Mouse (Mus musculus): Measurements from ENCODE around the gene Grk2. TPM values are rescaled to one million over a fixed set of nuclear protein-coding genes. Genes with fewer than 3 reads are reported as not detected.

The Grk2 gene
- polyA plus RNA-seq, 1 experiment: 56.3 TPM

GRCm38 (mm10) chr19:4305491-4306189 is 382 bp downstream of the Grk2 start:
- H3K4me3 ChIP-seq: peak overlapping the region; percentile 43
- TF ChIP-seq POLR2A (IDR thresholded peaks at IDR 0.05; ENCODE audit: insufficient read length, low read depth): peak; percentile 4
- no peak for TF ChIP-seq MAX (IDR thresholded peaks at IDR 0.05; ENCODE audit: low read depth)
- no peaks in the 10 kb centered on the region for H3K36me3 ChIP-seq (ENCODE audit: control insufficient read depth, insufficient read depth)
- peak overlapping the region; percentile 46 for H3ac ChIP-seq (ENCODE audit: control insufficient read depth, insufficient read length)
- peaks cover 46% of the 10 kb centered on the region for H3K79me2 ChIP-seq (ENCODE audit: control insufficient read depth, insufficient read depth)
- peak overlapping the region; percentile 80 for H3K4me2 ChIP-seq (ENCODE audit: low read depth)
- no peaks in the 10 kb centered on the region for H3K27me3 ChIP-seq (ENCODE audit: control insufficient read depth, insufficient read depth, insufficient read length)

- Histone ChIP-seq H3K4me3 (peak overlapping the region; percentile 43), H3ac (ENCODE audit: control insufficient read depth, insufficient read length) (peak overlapping the region; percentile 46), H3K36me3 (ENCODE audit: control insufficient read depth, insufficient read depth) (no peaks in the 10 kb centered on the region), H3K79me2 (ENCODE audit: control insufficient read depth, insufficient read depth) (peaks cover 46% of the 10 kb centered on the region), H3K4me2 (ENCODE audit: low read depth) (peak overlapping the region; percentile 80), H3K27me3 (ENCODE audit: control insufficient read depth, insufficient read depth, insufficient read length) (no peaks in the 10 kb centered on the region)
- TF ChIP-seq POLR2AphosphoS2 (IDR thresholded peaks at IDR 0.05; ENCODE audit: insufficient read length, low read depth): no peak
- no peak for TF ChIP-seq REST (IDR thresholded peaks at IDR 0.05; ENCODE audit: insufficient read depth, insufficient read length)
- no peak for TF ChIP-seq USF1 (IDR thresholded peaks at IDR 0.05; ENCODE audit: low read depth)
- TF ChIP-seq POLR2A (IDR thresholded peaks at IDR 0.05; ENCODE audit: insufficient read length, low read depth): no peak
- TF ChIP-seq MYOD1 (IDR thresholded peaks at IDR 0.05; ENCODE audit: control insufficient read depth in 1 of 3, insufficient read length in 2 of 3, low read depth in 2 of 3): no peak
- TF ChIP-seq MYOG (IDR thresholded peaks at IDR 0.05; ENCODE audit: control insufficient read depth in 1 of 3, insufficient read depth in 1 of 3, insufficient read length in 2 of 3, low read depth in 2 of 3): no peak
- TF ChIP-seq MAX (IDR thresholded peaks at IDR 0.05; ENCODE audit: low read depth): no peak
- TF ChIP-seq SRF (IDR thresholded peaks at IDR 0.05; ENCODE audit: control insufficient read depth, insufficient read length, low read depth): no peak
- no peak for TF ChIP-seq E2F4 (IDR thresholded peaks at IDR 0.05; ENCODE audit: insufficient read depth)
- no peak for TF ChIP-seq CEBPB (IDR thresholded peaks at IDR 0.05; ENCODE audit: insufficient read depth, poor library complexity, severe bottlenecking)
- TF ChIP-seq TCF12 (IDR thresholded peaks at IDR 0.05; ENCODE audit: insufficient read depth, poor library complexity, severe bottlenecking): no peak
- no peak for TF ChIP-seq TCF3 (IDR thresholded peaks at IDR 0.05; ENCODE audit: insufficient read length, low read depth)
Measured at GRCm38 (mm10) chr19:4304871-4305321, 1.1 kb downstream of the Grk2 start.

DNA sequence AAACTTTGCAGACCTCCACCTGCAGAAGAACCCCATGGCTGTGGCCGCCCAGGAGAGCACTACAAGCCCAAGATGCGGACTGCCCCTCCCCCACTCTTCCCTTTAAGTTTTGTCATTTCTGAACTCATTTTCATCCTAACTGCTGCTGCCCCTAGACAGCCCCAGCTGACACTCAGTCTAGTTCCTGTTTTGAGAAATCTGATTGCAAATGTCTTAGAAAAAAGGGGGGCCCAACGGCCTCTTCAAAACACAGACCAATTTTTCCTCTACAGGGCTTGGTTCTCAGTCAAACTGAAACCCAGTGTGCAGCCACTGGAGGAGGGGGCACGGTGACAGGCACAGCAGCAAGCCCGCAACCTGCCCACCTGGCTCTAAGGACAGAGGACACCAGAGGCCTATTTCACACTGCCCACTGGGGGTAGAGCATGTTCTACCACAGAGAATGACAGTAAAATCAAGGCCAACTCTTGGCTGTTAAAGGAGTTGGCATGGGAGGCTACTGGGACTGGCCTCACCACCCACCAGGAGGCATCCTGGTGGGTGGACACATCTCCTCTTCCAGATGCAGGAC is 1.7 kb downstream of the Grk2 start:
- Histone ChIP-seq H3K27me3 (ENCODE audit: control insufficient read depth, insufficient read depth, insufficient read length) (no peaks in the 10 kb centered on the region), H3K4me3 (peak overlapping the region; percentile 43), H3K36me3 (ENCODE audit: control insufficient read depth, insufficient read depth) (no peaks in the 10 kb centered on the region), H3K4me2 (ENCODE audit: low read depth) (peak overlapping the region; percentile 80), H3K79me2 (ENCODE audit: control insufficient read depth, insufficient read depth) (peaks cover 46% of the 10 kb centered on the region), H3ac (ENCODE audit: control insufficient read depth, insufficient read length) (no peak overlapping the region)
- TF ChIP-seq CEBPB (IDR thresholded peaks at IDR 0.05; ENCODE audit: insufficient read depth, poor library complexity, severe bottlenecking) (no peak), TCF12 (IDR thresholded peaks at IDR 0.05; ENCODE audit: insufficient read depth, poor library complexity, severe bottlenecking) (no peak)

DNA sequence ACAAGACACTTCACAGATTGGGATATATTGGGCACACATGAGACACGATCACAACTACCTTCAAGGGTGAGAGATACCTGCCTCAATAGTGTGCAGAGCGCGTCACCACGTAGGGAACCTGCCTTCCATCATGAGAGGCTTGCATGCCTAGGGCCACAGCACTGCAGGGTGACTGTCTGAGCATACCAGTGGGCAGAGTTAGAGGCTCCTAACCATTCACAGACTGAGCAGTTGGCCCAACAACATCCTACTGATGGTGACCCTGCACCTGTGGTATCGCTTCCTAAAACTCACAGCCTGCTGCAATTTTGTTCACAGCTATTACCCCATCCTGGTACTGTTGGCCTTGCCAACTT is 2.4 kb downstream of the Grk2 start:
- H3K36me3 ChIP-seq (ENCODE audit: control insufficient read depth, insufficient read depth): no peaks in the 10 kb centered on the region
- H3K27me3 ChIP-seq (ENCODE audit: control insufficient read depth, insufficient read depth, insufficient read length): no peaks in the 10 kb centered on the region
- no peak overlapping the region for H3K4me2 ChIP-seq (ENCODE audit: low read depth)
- no peak overlapping the region for H3ac ChIP-seq (ENCODE audit: control insufficient read depth, insufficient read length)
- no peak overlapping the region for H3K4me3 ChIP-seq
- peaks cover 52% of the 10 kb centered on the region for H3K79me2 ChIP-seq (ENCODE audit: control insufficient read depth, insufficient read depth)
- TF ChIP-seq E2F4 (IDR thresholded peaks at IDR 0.05; ENCODE audit: insufficient read depth) (no peak), USF1 (IDR thresholded peaks at IDR 0.05; ENCODE audit: low read depth) (no peak), TCF12 (IDR thresholded peaks at IDR 0.05; ENCODE audit: insufficient read depth, poor library complexity, severe bottlenecking) (no peak), MYOD1 (IDR thresholded peaks at IDR 0.05; ENCODE audit: control insufficient read depth in 1 of 3, insufficient read length in 2 of 3, low read depth in 2 of 3) (no peak), MYOG (IDR thresholded peaks at IDR 0.05; ENCODE audit: control insufficient read depth in 1 of 3, insufficient read depth in 1 of 3, insufficient read length in 2 of 3, low read depth in 2 of 3) (no peak), REST (IDR thresholded peaks at IDR 0.05; ENCODE audit: insufficient read depth, insufficient read length) (no peak), CEBPB (IDR thresholded peaks at IDR 0.05; ENCODE audit: insufficient read depth, poor library complexity, severe bottlenecking) (no peak), POLR2A (IDR thresholded peaks at IDR 0.05; ENCODE audit: insufficient read length, low read depth) (no peak), SRF (IDR thresholded peaks at IDR 0.05; ENCODE audit: control insufficient read depth, insufficient read length, low read depth) (no peak), POLR2AphosphoS2 (IDR thresholded peaks at IDR 0.05; ENCODE audit: insufficient read length, low read depth) (no peak), TCF3 (IDR thresholded peaks at IDR 0.05; ENCODE audit: insufficient read length, low read depth) (no peak), MAX (IDR thresholded peaks at IDR 0.05; ENCODE audit: low read depth) (no peak)

DNA sequence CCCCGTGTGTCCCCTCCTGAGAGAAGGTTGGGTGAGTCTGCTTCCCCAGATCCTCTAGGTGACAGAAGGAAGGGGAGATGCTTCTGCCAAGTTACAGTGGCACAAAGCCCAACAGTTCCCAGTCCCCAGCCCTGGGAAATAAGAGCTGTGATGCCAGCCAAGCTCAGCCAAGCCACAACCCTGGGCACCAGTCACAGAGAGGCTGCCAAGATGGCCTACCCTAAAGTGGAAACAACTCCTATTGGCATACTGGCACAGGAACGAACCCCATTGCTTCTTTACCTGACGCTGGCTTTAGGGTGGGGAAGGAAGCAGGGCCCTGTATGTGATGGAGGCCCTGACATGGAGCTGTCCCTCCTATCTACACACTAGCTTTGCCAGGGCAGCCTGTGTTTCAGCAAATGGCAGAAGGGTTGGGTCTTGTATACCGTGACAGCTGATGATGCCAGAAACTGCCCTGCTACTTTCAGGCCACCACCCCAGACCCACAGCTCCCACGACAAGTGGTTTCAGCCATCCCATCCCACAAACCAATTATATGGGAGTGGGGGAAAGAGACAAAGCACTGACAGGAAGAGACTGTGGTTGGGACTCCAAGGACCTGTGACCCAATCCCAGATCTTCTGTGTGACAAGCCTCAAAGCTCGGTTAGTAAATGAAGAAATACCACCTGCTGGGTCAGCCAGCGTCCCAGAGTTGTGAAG is 2.9 kb downstream of the Grk2 start:
- Histone ChIP-seq H3K27me3 (ENCODE audit: control insufficient read depth, insufficient read depth, insufficient read length) (no peaks in the 10 kb centered on the region), H3ac (ENCODE audit: control insufficient read depth, insufficient read length) (no peak overlapping the region), H3K79me2 (ENCODE audit: control insufficient read depth, insufficient read depth) (peaks cover 56% of the 10 kb centered on the region), H3K4me2 (ENCODE audit: low read depth) (no peak overlapping the region), H3K36me3 (ENCODE audit: control insufficient read depth, insufficient read depth) (no peaks in the 10 kb centered on the region), H3K4me3 (no peak overlapping the region)
- TF ChIP-seq MAX (IDR thresholded peaks at IDR 0.05; ENCODE audit: low read depth): no peak
- TF ChIP-seq MYOG (IDR thresholded peaks at IDR 0.05; ENCODE audit: control insufficient read depth in 1 of 3, insufficient read depth in 1 of 3, insufficient read length in 2 of 3, low read depth in 2 of 3): peak in 1 of 3 experiments; percentile 56
- no peak for TF ChIP-seq SRF (IDR thresholded peaks at IDR 0.05; ENCODE audit: control insufficient read depth, insufficient read length, low read depth)
- no peak for TF ChIP-seq REST (IDR thresholded peaks at IDR 0.05; ENCODE audit: insufficient read depth, insufficient read length)
- TF ChIP-seq TCF12 (IDR thresholded peaks at IDR 0.05; ENCODE audit: insufficient read depth, poor library complexity, severe bottlenecking): no peak

Data from myocyte (in vitro differentiated cells).